Mouse (Mus musculus) liver, adult (tissue): ENCODE data around the gene Apoh.

Source experiments
- GATA4 ChIP-seq: IDR thresholded peaks from 2 replicates; pipeline ENCODE4 v1.6.1; 2014; ENCODE audit warnings: mild to moderate bottlenecking, low read length; ENCODE audit not compliant: insufficient replicate concordance

The Apoh gene

DNA sequence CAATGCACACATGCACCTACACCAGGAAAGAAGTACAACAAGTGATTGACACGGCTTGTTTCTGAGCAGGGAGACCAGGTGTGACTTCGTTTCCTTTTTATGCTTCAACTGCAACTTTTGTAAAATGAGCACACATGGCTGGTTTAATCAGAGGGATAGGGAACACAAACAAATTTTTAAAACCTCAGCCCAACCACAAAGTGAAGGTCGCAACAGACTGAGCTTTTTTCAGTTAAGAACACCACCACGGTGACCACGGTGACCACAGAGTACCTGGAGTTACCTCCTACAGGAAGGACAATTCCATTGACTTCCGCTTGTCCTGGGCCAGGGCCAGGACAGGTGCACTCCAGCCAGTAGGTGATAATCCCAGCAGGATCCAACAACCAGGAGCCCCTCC is 25.3 kb upstream of the Apoh start:
- TF ChIP-seq GATA4, result no peak

GRCm38 (mm10) chr11:108319162-108319561 is 24.0 kb upstream of the Apoh start:
- TF ChIP-seq GATA4, result no peak

- no peak for TF ChIP-seq GATA4
Observed at GRCm38 (mm10) chr11:108320561-108320960, 22.6 kb upstream of the Apoh start.

DNA sequence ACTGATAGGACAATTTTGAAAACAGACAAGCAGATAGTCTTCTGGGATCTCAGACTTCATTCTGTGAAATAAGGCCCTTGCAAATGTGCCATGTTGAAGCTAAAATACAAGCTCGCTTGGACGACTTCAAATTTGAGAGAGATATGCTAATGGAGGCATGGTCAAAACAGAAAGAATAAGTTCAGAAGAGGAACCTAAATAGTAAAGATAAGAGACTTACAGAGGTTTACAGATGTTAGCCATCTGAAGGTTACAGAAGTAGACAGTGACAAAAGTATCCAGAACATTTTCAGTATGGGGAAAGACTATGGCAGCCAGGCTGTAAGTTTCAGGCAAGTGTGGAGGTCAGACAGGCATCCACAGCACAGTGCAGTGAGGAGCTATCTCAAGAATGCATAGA is 21.0 kb upstream of the Apoh start:
- no peak for TF ChIP-seq GATA4

DNA sequence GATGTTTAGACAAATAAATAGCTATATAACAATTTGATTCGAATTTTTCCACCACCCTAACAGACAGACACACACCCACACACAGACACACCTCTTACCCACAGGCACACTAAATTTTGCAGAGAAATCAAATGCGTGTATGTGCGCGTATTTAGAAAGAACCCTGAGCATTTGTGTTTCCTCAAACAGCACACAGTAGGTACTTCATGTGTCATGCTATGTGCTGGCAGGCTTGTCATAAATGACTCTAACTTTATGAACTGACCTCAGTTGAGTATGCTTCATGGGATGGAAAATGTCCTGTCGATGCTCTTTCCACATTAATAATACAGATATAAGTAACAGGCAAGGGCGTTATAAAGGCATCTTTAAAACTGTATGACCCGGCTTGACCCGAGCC is 17.2 kb upstream of the Apoh start:
- TF ChIP-seq GATA4, result no peak

- no peak for TF ChIP-seq GATA4
Observed at GRCm38 (mm10) chr11:108330818-108331217, 12.3 kb upstream of the Apoh start.

- no peak for TF ChIP-seq GATA4
Observed at GRCm38 (mm10) chr11:108333006-108333405, 10.1 kb upstream of the Apoh start.

DNA sequence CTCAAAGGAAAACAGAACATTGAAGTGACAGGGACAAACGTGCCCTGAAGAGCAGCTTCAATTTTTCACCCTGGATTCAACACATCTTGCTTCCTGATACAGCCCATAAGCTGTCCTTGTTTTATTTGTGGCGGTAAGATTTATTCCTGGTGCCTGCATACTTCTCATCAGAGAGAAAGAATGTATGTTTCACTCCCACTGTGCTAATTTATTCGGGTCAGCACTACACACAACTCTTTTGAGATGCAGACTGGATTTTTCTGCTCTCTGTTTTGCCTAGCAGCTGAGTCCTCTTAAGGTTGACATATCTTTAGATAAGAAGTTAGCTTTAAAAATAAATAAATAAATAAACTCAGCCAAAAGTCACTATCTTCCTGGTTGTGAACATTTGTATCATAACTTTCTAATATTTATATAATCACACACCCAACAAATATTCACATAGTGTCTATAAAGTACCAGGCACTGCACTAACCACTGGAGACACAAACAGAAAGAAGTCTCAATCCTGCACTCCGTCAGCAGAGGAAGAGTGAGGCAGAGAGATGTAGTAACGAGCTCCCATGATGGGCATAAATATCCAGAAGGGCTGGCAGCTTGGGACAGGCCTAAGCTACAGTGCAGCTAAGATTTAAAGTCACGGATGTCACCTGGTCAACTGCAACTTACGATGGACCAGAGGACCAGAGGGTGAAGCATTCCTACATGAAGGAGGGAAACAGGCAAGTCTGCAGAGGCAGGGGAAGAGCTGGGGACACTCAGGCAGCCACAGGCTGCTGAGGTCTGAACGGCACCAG is 9.4 kb upstream of the Apoh start:
- no peak for TF ChIP-seq GATA4

DNA sequence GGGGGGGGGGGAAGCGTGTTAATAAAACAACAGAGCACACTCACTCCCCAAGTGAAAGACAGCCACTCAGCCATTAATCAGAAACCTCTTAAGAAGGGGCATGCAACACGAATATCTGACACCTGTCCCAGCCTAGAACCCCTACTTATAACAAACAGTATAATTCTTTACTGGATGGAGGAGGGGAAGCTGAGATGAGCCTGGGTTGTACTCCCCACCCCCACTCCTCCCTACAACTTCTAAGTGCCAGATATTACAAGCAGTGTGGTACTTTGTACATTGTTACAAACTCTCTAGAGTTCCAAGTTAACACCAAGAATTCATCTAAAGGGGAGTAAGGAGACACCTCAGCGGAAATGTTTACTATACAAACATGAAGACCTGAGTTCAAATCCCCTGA is 8.5 kb upstream of the Apoh start:
- TF ChIP-seq GATA4, result no peak

GRCm38 (mm10) chr11:108335536-108335935 is 7.6 kb upstream of the Apoh start:
- TF ChIP-seq GATA4, result no peak

GRCm38 (mm10) chr11:108336445-108336844 is 6.7 kb upstream of the Apoh start:
- no peak for TF ChIP-seq GATA4

- no peak for TF ChIP-seq GATA4
Observed at GRCm38 (mm10) chr11:108340293-108340692, 2.9 kb upstream of the Apoh start.

DNA sequence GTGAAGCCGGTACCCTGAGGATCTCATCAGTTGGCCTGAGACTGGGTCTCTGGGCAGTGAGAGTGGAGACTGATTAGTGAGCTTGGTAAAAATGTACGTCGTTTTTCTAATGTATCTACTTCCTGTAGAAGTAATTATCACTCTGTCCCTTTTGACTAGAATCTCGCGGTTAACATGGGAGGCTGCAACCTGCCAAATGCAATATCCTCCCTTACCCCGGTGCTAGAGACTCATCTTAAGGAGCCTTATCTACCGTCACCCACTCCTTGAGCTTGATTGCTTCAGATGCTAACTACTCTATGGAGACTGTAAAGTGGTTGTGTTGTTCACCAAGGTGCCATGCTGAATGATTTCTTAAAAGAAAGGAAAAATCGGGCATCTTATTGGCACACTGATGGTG is 1.4 kb upstream of the Apoh start:
- TF ChIP-seq GATA4, result no peak

GRCm38 (mm10) chr11:108343789-108344462 is 772 bp downstream of the Apoh start, which contains the start of gene Prkca:
Gene Prkca, minus strand, starts transcription at chr11:108343928.
- TF ChIP-seq GATA4, result no peak

DNA sequence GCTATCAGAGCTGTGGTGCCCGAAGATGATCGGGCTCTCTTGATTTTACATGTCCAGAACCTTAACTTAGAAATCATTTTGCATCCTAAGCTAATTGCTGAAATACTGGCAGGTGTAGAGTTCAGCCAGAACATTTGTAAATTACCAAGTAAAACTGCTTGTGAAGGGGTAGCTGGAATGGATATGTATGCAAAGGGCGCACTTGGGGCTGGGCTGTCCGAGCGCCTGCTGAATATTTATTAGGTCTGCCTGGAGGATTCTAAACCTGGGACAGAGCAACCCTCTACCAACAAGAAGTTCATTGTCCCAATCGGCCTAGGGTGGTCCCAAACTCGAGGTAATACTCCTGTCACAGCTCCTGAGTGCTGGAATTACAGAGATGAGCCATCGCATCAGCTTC is 1.6 kb downstream of the Apoh start:
- TF ChIP-seq GATA4, result no peak

DNA sequence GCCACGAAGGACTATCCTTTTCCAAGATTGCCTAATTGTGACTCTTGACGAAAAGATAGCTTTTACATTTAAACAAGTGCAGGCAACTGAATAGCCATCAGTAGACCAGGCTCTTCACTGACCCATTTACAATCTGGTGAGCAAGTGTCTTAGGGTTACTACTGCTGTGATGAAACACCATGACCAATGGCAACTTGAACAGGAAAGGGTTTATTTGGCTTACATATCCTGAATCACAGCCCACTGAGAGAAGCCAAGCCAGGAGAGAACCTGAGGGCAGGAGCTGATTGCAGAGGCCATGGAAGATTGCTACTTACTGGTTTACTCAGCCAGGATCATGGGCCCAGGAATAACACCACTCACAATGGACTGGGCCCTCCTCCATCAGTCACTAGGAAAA is 2.2 kb downstream of the Apoh start:
- no peak for TF ChIP-seq GATA4
